ENCODE assay signal across 19 mouse cellular contexts in genomic region chr5:112389352-112389751, GRCm38 (mm10). TPM values are rescaled to one million over a fixed set of nuclear protein-coding genes. Genes with fewer than 3 reads are reported as not detected.
DNase-seq lines count a peak whose midpoint lies in the region; ATAC-seq and TF ChIP-seq lines count a peak whose summit lies in the region.
"Had no signal": no experiment of that assay in that cellular context is flagged by ENCODE, and none has a peak within 500 bp of the region (broad histone marks: within the 10 kb centered on the region; RNA-seq: fewer than 3 reads in every experiment).

No protein-coding gene starts in this region.

- no peak for ATAC-seq in embryonic facial prominence, embryonic 13.5 days (ENCODE audit: insufficient number of reproducible peaks, insufficient read depth, low FRiP score, low TSS enrichment, low read depth)
- no peak for ATAC-seq in hindbrain, postnatal 0 days
- ATAC-seq in neural tube, embryonic 12.5 days (ENCODE audit: low FRiP score, low read depth): no peak
- no peak for ATAC-seq in heart, embryonic 11.5 days (replicated peaks; ENCODE audit: insufficient number of reproducible peaks, low FRiP score, low TSS enrichment)

- H3K9me3 ChIP-seq in embryonic facial prominence, embryonic 13.5 days: no peaks in the 10 kb centered on the region
- no peaks in the 10 kb centered on the region for H3K9me3 ChIP-seq in embryonic facial prominence, embryonic 10.5 days
- no peaks in the 10 kb centered on the region for H3K9me3 ChIP-seq in hindbrain, postnatal 0 days (ENCODE audit: low read length)
- H3K9me3 ChIP-seq in neural tube, embryonic 12.5 days: no peaks in the 10 kb centered on the region
- no peaks in the 10 kb centered on the region for H3K9me3 ChIP-seq in heart, embryonic 11.5 days (replicated peaks; ENCODE audit: control insufficient read depth, low read length)
- H3K9me3 ChIP-seq: embryonic facial prominence, embryonic 15.5 days; limb, embryonic 15.5 days had no signal

- intact Hi-C loops in left cerebral cortex, adult 2 months (cut with DNase I): no loop called here

- TF ChIP-seq CTCF in left cerebral cortex, adult 2 months (IDR thresholded peaks at IDR 0.05): no peak
- no peak for TF ChIP-seq CTCF in hindbrain, postnatal 0 days (IDR thresholded peaks at IDR 0.05; ENCODE audit: low read depth)

- peaks cover 12% of the 10 kb centered on the region for H3K4me1 ChIP-seq in embryonic facial prominence, embryonic 13.5 days
- H3K4me1 ChIP-seq in embryonic facial prominence, embryonic 10.5 days: peaks cover 32% of the 10 kb centered on the region
- H3K4me1 ChIP-seq in hindbrain, postnatal 0 days (ENCODE audit: insufficient read depth, low read length): peaks cover 18% of the 10 kb centered on the region; the same call in 1 of the 2 replicates
- H3K4me1 ChIP-seq in neural tube, embryonic 12.5 days: peaks cover 19% of the 10 kb centered on the region; the same call in 1 of the 2 replicates
- no peaks in the 10 kb centered on the region for H3K4me1 ChIP-seq in heart, embryonic 11.5 days (ENCODE audit: control insufficient read depth, insufficient read depth, low read length)
- H3K4me1 ChIP-seq: embryonic facial prominence, embryonic 15.5 days had no signal

- peaks cover 41% of the 10 kb centered on the region for H3K36me3 ChIP-seq in embryonic facial prominence, embryonic 13.5 days
- H3K36me3 ChIP-seq in embryonic facial prominence, embryonic 10.5 days (replicated peaks): peaks cover 75% of the 10 kb centered on the region
- peaks cover 21% of the 10 kb centered on the region; the same call in 1 of the 2 replicates for H3K36me3 ChIP-seq in hindbrain, postnatal 0 days (ENCODE audit: insufficient read depth, low read length)
- peaks cover 67% of the 10 kb centered on the region for H3K36me3 ChIP-seq in neural tube, embryonic 12.5 days
- H3K36me3 ChIP-seq in heart, embryonic 11.5 days (ENCODE audit: control insufficient read depth, insufficient read depth, low read length): no peaks in the 10 kb centered on the region
- H3K36me3 ChIP-seq: embryonic facial prominence, embryonic 15.5 days had no signal

- H3K27ac ChIP-seq in embryonic facial prominence, embryonic 13.5 days: no peak overlapping the region
- no peak overlapping the region for H3K27ac ChIP-seq in embryonic facial prominence, embryonic 10.5 days (replicated peaks)
- H3K27ac ChIP-seq in left cerebral cortex, adult 2 months: peak overlapping the region; percentile 45; the same call in 1 of the 2 replicates
- H3K27ac ChIP-seq in hindbrain, postnatal 0 days: no peak overlapping the region
- no peak overlapping the region for H3K27ac ChIP-seq in neural tube, embryonic 12.5 days
- H3K27ac ChIP-seq in heart, embryonic 11.5 days (ENCODE audit: low read depth, low read length): no peak overlapping the region
- H3K27ac ChIP-seq: embryonic facial prominence, embryonic 15.5 days; limb, embryonic 15.5 days had no signal

- H3K27me3 ChIP-seq in embryonic facial prominence, embryonic 13.5 days: peaks cover 43% of the 10 kb centered on the region
- H3K27me3 ChIP-seq in embryonic facial prominence, embryonic 10.5 days (replicated peaks; ENCODE audit: low read depth, poor library complexity, severe bottlenecking): peaks cover 36% of the 10 kb centered on the region
- no peaks in the 10 kb centered on the region for H3K27me3 ChIP-seq in hindbrain, postnatal 0 days (ENCODE audit: insufficient read depth, low read length)
- no peaks in the 10 kb centered on the region; the same call in 1 of the 2 replicates for H3K27me3 ChIP-seq in neural tube, embryonic 12.5 days (replicated peaks)
- H3K27me3 ChIP-seq in heart, embryonic 11.5 days (ENCODE audit: control insufficient read depth, insufficient read depth, low read length): peaks cover 53% of the 10 kb centered on the region

- H3K9ac ChIP-seq in embryonic facial prominence, embryonic 13.5 days: 0 out of 2 replicates have a peak overlapping the region, but pooled peaks have one; percentile 7
- no peak overlapping the region for H3K9ac ChIP-seq in hindbrain, postnatal 0 days (replicated peaks; ENCODE audit: low read length)
- peak overlapping the region; percentile 3; the same call in 1 of the 2 replicates for H3K9ac ChIP-seq in neural tube, embryonic 12.5 days
- no peak overlapping the region for H3K9ac ChIP-seq in heart, embryonic 11.5 days (ENCODE audit: low read depth, low read length)
- H3K9ac ChIP-seq: embryonic facial prominence, embryonic 15.5 days; limb, embryonic 15.5 days had no signal

- 83% methylated on average over 9 of the region's 9 CpGs for WGBS in embryonic facial prominence, embryonic 13.5 days
- 85% methylated on average over 9 of the region's 9 CpGs for whole genome bisulfite sequencing in embryonic facial prominence, embryonic 10.5 days
- WGBS in hindbrain, postnatal 0 days: 46% methylated on average over 9 of the region's 9 CpGs
- WGBS in neural tube, embryonic 12.5 days: 84% methylated on average over 9 of the region's 9 CpGs
- WGBS in heart, embryonic 11.5 days (ENCODE audit: insufficient replicate concordance): 75% methylated on average over 9 of the region's 9 CpGs

- no peak overlapping the region for H3K4me3 ChIP-seq in embryonic facial prominence, embryonic 13.5 days
- no peak overlapping the region for H3K4me3 ChIP-seq in embryonic facial prominence, embryonic 10.5 days
- H3K4me3 ChIP-seq in left cerebral cortex, adult 2 months: peak overlapping the region; percentile 36
- H3K4me3 ChIP-seq in hindbrain, postnatal 0 days (ENCODE audit: low read length): no peak overlapping the region
- no peak overlapping the region for H3K4me3 ChIP-seq in neural tube, embryonic 12.5 days
- H3K4me3 ChIP-seq in heart, embryonic 11.5 days (ENCODE audit: low read depth, low read length): no peak overlapping the region
- H3K4me3 ChIP-seq: embryonic facial prominence, embryonic 15.5 days; limb, embryonic 15.5 days; myocyte had no signal

- H3K4me2 ChIP-seq in embryonic facial prominence, embryonic 13.5 days: no peak overlapping the region
- H3K4me2 ChIP-seq in hindbrain, postnatal 0 days (ENCODE audit: low read depth, low read length): 0 out of 2 replicates have a peak overlapping the region, but pooled peaks have one; percentile 16
- H3K4me2 ChIP-seq in neural tube, embryonic 12.5 days (replicated peaks): no peak overlapping the region
- no peak overlapping the region for H3K4me2 ChIP-seq in heart, embryonic 11.5 days
- H3K4me2 ChIP-seq: embryonic facial prominence, embryonic 15.5 days; limb, embryonic 15.5 days had no signal

- no peak for DNase-seq in embryonic facial prominence, embryonic 10.5 days (ENCODE audit: low spot score)
- no peak for DNase-seq in left cerebral cortex, adult 2 months (ENCODE audit: extremely low spot score in 1 of 2, low spot score in 2 of 2)
- no peak for DNase-seq in left cerebral cortex, adult 11 months (ENCODE audit: low spot score)
- DNase-seq in hindbrain, postnatal 0 days (ENCODE audit: low spot score): peak; percentile 29
- DNase-seq in ovary, adult 18-20 months (ENCODE audit: low spot score): no peak
- DNase-seq: adrenal gland, adult 2 months; layer of hippocampus, adult 9-11 months; lung, adult 18-20 months had no signal

RNA-seq across cellular contexts. Expression of gene Asphd2, which starts 5.3 kb away (rescaled TPM):
- polyA plus RNA-seq in embryonic facial prominence, embryonic 13.5 days (2015; fragmentation: Nextera tagmentation; extraction: Ambion mirVana): 14.5 and 14.8 TPM in 2 replicates
- polyA plus RNA-seq in embryonic facial prominence, embryonic 10.5 days (2016; fragmentation: Nextera tagmentation; extraction: Ambion mirVana): 23.7 and 27.3 TPM in 2 replicates
- total RNA-seq in left cerebral cortex, adult 2 months (2021): 100 to 1,000 TPM; 180 to 183 TPM
- total RNA-seq in hindbrain, postnatal 0 days (2014; rRNA removed): 143 and 164 TPM in 2 replicates
- polyA plus RNA-seq in hindbrain, postnatal 0 days (2015; fragmentation: Nextera tagmentation; extraction: Ambion mirVana): 113 and 118 TPM in 2 replicates
- 55.2 and 67.7 TPM in 2 replicates for polyA plus RNA-seq in neural tube, embryonic 12.5 days (2016; fragmentation: Nextera tagmentation; extraction: Ambion mirVana)
- polyA plus RNA-seq in heart, embryonic 11.5 days (2014; fragmentation: Nextera tagmentation; extraction: Ambion mirVana): 4.8 and 5.4 TPM in 2 replicates
- total RNA-seq: granulocyte monocyte progenitor cell, adult 5-6 weeks had no signal

RNA-seq across cellular contexts. Expression of gene Gm6583, which starts 33.5 kb away (rescaled TPM):
- polyA plus RNA-seq in embryonic facial prominence, embryonic 13.5 days (2015; fragmentation: Nextera tagmentation; extraction: Ambion mirVana): 0.18 and 0.34 TPM in 2 replicates
- 0.28 and 0.30 TPM in 2 replicates for polyA plus RNA-seq in embryonic facial prominence, embryonic 10.5 days (2016; fragmentation: Nextera tagmentation; extraction: Ambion mirVana)
- not detected for total RNA-seq in left cerebral cortex, adult 2 months (2021)
- not detected in 2 replicates for total RNA-seq in hindbrain, postnatal 0 days (2014; rRNA removed)
- polyA plus RNA-seq in hindbrain, postnatal 0 days (2015; fragmentation: Nextera tagmentation; extraction: Ambion mirVana): 0.06 TPM in 1 of 2 replicates, not detected in the other
- polyA plus RNA-seq in neural tube, embryonic 12.5 days (2016; fragmentation: Nextera tagmentation; extraction: Ambion mirVana): 0.20 and 0.28 TPM in 2 replicates
- 0.25 and 0.40 TPM in 2 replicates for polyA plus RNA-seq in heart, embryonic 11.5 days (2014; fragmentation: Nextera tagmentation; extraction: Ambion mirVana)
- total RNA-seq: granulocyte monocyte progenitor cell, adult 5-6 weeks had no signal
- polyA plus RNA-seq: adrenal gland, adult 2 months; spleen, adult 2 months had no signal

RNA-seq across cellular contexts. Expression of gene Hps4, which starts 46.5 kb away (rescaled TPM):
- polyA plus RNA-seq in embryonic facial prominence, embryonic 13.5 days (2015; fragmentation: Nextera tagmentation; extraction: Ambion mirVana): 42.4 and 42.9 TPM in 2 replicates
- 36.1 and 36.9 TPM in 2 replicates for polyA plus RNA-seq in embryonic facial prominence, embryonic 10.5 days (2016; fragmentation: Nextera tagmentation; extraction: Ambion mirVana)
- total RNA-seq in left cerebral cortex, adult 2 months (2021): 10 to 100 TPM; 26.9 to 38.3 TPM
- 43.9 and 45.6 TPM in 2 replicates for total RNA-seq in hindbrain, postnatal 0 days (2014; rRNA removed)
- 32.7 and 33.6 TPM in 2 replicates for polyA plus RNA-seq in hindbrain, postnatal 0 days (2015; fragmentation: Nextera tagmentation; extraction: Ambion mirVana)
- 36.1 and 38.4 TPM in 2 replicates for polyA plus RNA-seq in neural tube, embryonic 12.5 days (2016; fragmentation: Nextera tagmentation; extraction: Ambion mirVana)
- 19.3 and 21.4 TPM in 2 replicates for polyA plus RNA-seq in heart, embryonic 11.5 days (2014; fragmentation: Nextera tagmentation; extraction: Ambion mirVana)

RNA-seq across cellular contexts. Expression of gene Srrd, which starts 46.5 kb away (rescaled TPM):
- polyA plus RNA-seq in embryonic facial prominence, embryonic 13.5 days (2015; fragmentation: Nextera tagmentation; extraction: Ambion mirVana): 42.1 and 54.9 TPM in 2 replicates
- polyA plus RNA-seq in embryonic facial prominence, embryonic 10.5 days (2016; fragmentation: Nextera tagmentation; extraction: Ambion mirVana): 48.2 and 51.6 TPM in 2 replicates
- total RNA-seq in left cerebral cortex, adult 2 months (2021): 10 to 100 TPM; 23.1 to 29.9 TPM
- total RNA-seq in hindbrain, postnatal 0 days (2014; rRNA removed): 84.3 and 92.0 TPM in 2 replicates
- 49.1 and 56.0 TPM in 2 replicates for polyA plus RNA-seq in hindbrain, postnatal 0 days (2015; fragmentation: Nextera tagmentation; extraction: Ambion mirVana)
- 59.5 and 60.2 TPM in 2 replicates for polyA plus RNA-seq in neural tube, embryonic 12.5 days (2016; fragmentation: Nextera tagmentation; extraction: Ambion mirVana)
- 24.5 and 27.3 TPM in 2 replicates for polyA plus RNA-seq in heart, embryonic 11.5 days (2014; fragmentation: Nextera tagmentation; extraction: Ambion mirVana)

RNA-seq across cellular contexts. Expression of gene Gm6588, which starts 59.9 kb away (rescaled TPM):
- polyA plus RNA-seq in embryonic facial prominence, embryonic 13.5 days (2015; fragmentation: Nextera tagmentation; extraction: Ambion mirVana): 0.08 and 0.15 TPM in 2 replicates
- not detected in 2 replicates for polyA plus RNA-seq in embryonic facial prominence, embryonic 10.5 days (2016; fragmentation: Nextera tagmentation; extraction: Ambion mirVana)
- total RNA-seq in left cerebral cortex, adult 2 months (2021): not detected
- not detected in 2 replicates for total RNA-seq in hindbrain, postnatal 0 days (2014; rRNA removed)
- polyA plus RNA-seq in hindbrain, postnatal 0 days (2015; fragmentation: Nextera tagmentation; extraction: Ambion mirVana): 0.25 and 0.58 TPM in 2 replicates
- 0.29 and 0.36 TPM in 2 replicates for polyA plus RNA-seq in neural tube, embryonic 12.5 days (2016; fragmentation: Nextera tagmentation; extraction: Ambion mirVana)
- not detected in 2 replicates for polyA plus RNA-seq in heart, embryonic 11.5 days (2014; fragmentation: Nextera tagmentation; extraction: Ambion mirVana)
- total RNA-seq: adrenal gland, adult 2 months; granulocyte monocyte progenitor cell, adult 5-6 weeks had no signal
- polyA plus RNA-seq: adrenal gland, adult 2 months; embryonic facial prominence, embryonic 15.5 days; heart, embryonic 16.5 days; intestine, embryonic 14.5 days; kidney, embryonic 16.5 days; myocyte; spleen, adult 2 months had no signal

Comparison
In these comparisons a context has a peak if more than half of its experiments do, and no peak if none do; other contexts are left out.
1. H3K9ac ChIP-seq: peak in embryonic facial prominence, embryonic 13.5 days (single experiment) and neural tube, embryonic 12.5 days (single experiment); none in hindbrain, postnatal 0 days (single experiment) and heart, embryonic 11.5 days (single experiment).